Mouse (Mus musculus) ES-Bruce4 (cell line): ENCODE data around the gene Lbhd2.

Source experiments
- CTCF ChIP-seq: IDR thresholded peaks from one replicate; pipeline ENCODE4 v1.8.1; 2011; ENCODE audit warnings: low read depth, low read length
- POLR2A ChIP-seq: IDR thresholded peaks from one replicate; pipeline ENCODE4 v1.8.1; 2011; ENCODE audit warnings: low read length; ENCODE audit not compliant: insufficient read depth

DNA sequence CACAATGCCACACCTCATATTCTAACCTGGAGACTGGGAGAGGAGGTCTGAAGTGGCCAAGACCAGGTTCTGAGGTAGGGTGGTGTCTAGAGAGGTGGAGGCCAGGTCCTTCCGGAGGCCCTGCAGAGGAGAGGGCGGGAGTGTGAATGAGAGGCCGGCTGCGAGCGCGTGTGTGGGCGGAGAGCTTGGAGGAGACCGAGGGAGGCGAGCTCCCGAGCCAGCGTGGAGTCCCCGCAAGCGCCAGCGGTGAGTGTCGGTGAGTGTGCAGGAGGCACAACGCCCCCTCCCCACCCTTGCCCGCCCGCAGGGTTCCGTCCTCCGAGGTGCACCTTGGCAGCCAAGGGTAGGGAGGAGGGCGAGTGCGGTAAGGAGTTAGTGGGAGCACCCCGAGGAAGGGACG, at the start of gene Lbhd2:
- TF ChIP-seq POLR2A (no peak), CTCF (no peak)
